Comparison of ENCODE assay signal across 12 mouse cellular contexts in the genomic region with DNA sequence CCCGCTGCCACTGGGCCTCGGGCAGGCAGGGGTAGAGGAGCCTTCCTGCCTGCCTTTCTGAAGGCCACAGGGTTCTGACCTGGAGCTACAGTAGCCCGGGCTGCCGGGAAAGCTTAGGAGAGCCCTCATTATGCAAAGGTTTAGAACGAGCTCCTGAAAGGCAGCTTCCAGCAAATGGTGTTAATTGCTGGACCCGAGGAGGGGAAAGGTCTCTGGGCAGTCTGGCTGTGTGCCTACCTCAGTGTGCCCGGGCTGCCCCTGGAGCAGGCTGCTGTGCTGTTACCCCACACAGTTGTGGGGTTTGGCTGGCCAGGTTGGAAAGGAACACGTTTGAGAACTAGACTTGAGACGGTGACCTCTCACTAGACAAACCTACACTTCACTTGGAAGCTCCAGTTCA. TPM values are rescaled to one million over a fixed set of nuclear protein-coding genes. Genes with fewer than 3 reads are reported as not detected.
DNase-seq lines count a peak whose midpoint lies in the region; ATAC-seq lines count a peak whose summit lies in the region.
"Had no signal": no experiment of that assay in that cellular context is flagged by ENCODE, and none has a peak within 500 bp of the region (broad histone marks: within the 10 kb centered on the region; RNA-seq: fewer than 3 reads in every experiment).

No protein-coding gene starts in this region.

- intact Hi-C loops in heart, postnatal 36 days (cut with DNase I), result no loop called here

- peaks cover 13 to 20% of the 10 kb centered on the region in 2 experiments for H3K4me1 ChIP-seq in heart, embryonic 14.5 days (ENCODE audit: control insufficient read depth in 2 of 2, insufficient read depth in 2 of 2, low read length in 2 of 2)
- H3K4me1 ChIP-seq in midbrain, embryonic 12.5 days, result peaks cover 69% of the 10 kb centered on the region
- H3K4me1 ChIP-seq: liver, embryonic 15.5 days had no signal

- H3K9ac ChIP-seq in heart, embryonic 14.5 days (ENCODE audit: low read length), result no peak overlapping the region
- peak overlapping the region; percentile 97 for H3K9ac ChIP-seq in midbrain, embryonic 12.5 days (replicated peaks)
- H3K9ac ChIP-seq: liver, embryonic 15.5 days had no signal

- no peaks in the 10 kb centered on the region for H3K9me3 ChIP-seq in heart, embryonic 14.5 days (ENCODE audit: control insufficient read depth, low read length)
- no peaks in the 10 kb centered on the region for H3K9me3 ChIP-seq in midbrain, embryonic 12.5 days
- H3K9me3 ChIP-seq: liver, embryonic 15.5 days had no signal

- H3K36me3 ChIP-seq in heart, embryonic 14.5 days (ENCODE audit: control insufficient read depth, insufficient read depth, low read length), result no peaks in the 10 kb centered on the region
- peaks cover 15% of the 10 kb centered on the region for H3K36me3 ChIP-seq in midbrain, embryonic 12.5 days
- H3K36me3 ChIP-seq: liver, embryonic 15.5 days had no signal

- peak overlapping the region; percentile 100 for H3K4me2 ChIP-seq in heart, embryonic 14.5 days (ENCODE audit: low read length)
- peak overlapping the region; percentile 86 for H3K4me2 ChIP-seq in midbrain, embryonic 12.5 days (replicated peaks)
- H3K4me2 ChIP-seq: liver, embryonic 15.5 days had no signal

- no peak for DNase-seq in heart, postnatal 36 days
- DNase-seq in ZHBTc4 (ENCODE audit: low read depth, low spot score), result peak; percentile 23
- peak; percentile 24 for DNase-seq in forelimb bud, embryonic 11.5 days (ENCODE audit: low read depth, low spot score)
- DNase-seq in thymus, postnatal 36 days, result no peak
- no peak for DNase-seq in ovary, adult 18-20 months (ENCODE audit: low spot score)
- DNase-seq in cerebellum, adult 9-11 months, result no peak
- DNase-seq: cerebellum, postnatal 36 days had no signal

- peak overlapping the region in 1 of 2 experiments; percentile 70; a peak in 2 of 4 replicates for H3K4me3 ChIP-seq in heart, embryonic 14.5 days (ENCODE audit: control insufficient read depth in 1 of 2, insufficient read depth in 1 of 2, low read depth in 1 of 2, low read length in 2 of 2)
- peak overlapping the region; percentile 62 for H3K4me3 ChIP-seq in midbrain, embryonic 12.5 days
- H3K4me3 ChIP-seq: liver, embryonic 15.5 days had no signal

- 13% methylated on average over 9 of the region's 9 CpGs for WGBS in heart, embryonic 14.5 days
- 6% methylated on average over 9 of the region's 9 CpGs for WGBS in midbrain, embryonic 12.5 days

- peaks cover 39% of the 10 kb centered on the region for H3K27me3 ChIP-seq in heart, embryonic 14.5 days (ENCODE audit: control insufficient read depth, insufficient read depth, low read length)
- H3K27me3 ChIP-seq in midbrain, embryonic 12.5 days, result no peaks in the 10 kb centered on the region; the same call in 1 of the 2 replicates

- H3K27ac ChIP-seq in heart, embryonic 14.5 days (replicated peaks in 1 of 2; ENCODE audit: control insufficient read depth in 1 of 2, insufficient read depth in 1 of 2, low read depth in 2 of 2, low read length in 2 of 2), result no peak overlapping the region
- H3K27ac ChIP-seq in midbrain, embryonic 12.5 days (replicated peaks), result peak overlapping the region; percentile 87
- H3K27ac ChIP-seq: liver, embryonic 15.5 days had no signal

- ATAC-seq in heart, embryonic 14.5 days (ENCODE audit: insufficient number of reproducible peaks, insufficient read depth, low FRiP score, low read depth), result no peak
- ATAC-seq in midbrain, embryonic 12.5 days (ENCODE audit: low FRiP score, low read depth), result no peak
- ATAC-seq: CD4-positive, CD25-positive, alpha-beta regulatory T cell, adult 4 months had no signal

RNA-seq across cellular contexts. Expression of a gene that starts 14.1 kb away (rescaled TPM):
- 3.1 and 3.2 TPM in 2 replicates for polyA plus RNA-seq in heart, embryonic 14.5 days (2014; fragmentation: Nextera tagmentation; extraction: Ambion mirVana)
- 10 to 100 TPM; 52.1 to 87.0 TPM for total RNA-seq in heart, postnatal 36 days (2021)
- 55.7 and 62.9 TPM in 2 replicates for polyA plus RNA-seq in midbrain, embryonic 12.5 days (2016; fragmentation: Nextera tagmentation; extraction: Ambion mirVana)
- total RNA-seq: hematopoietic stem cell, adult 5-6 weeks had no signal
- polyA plus RNA-seq: CD4-positive, CD25-positive, alpha-beta regulatory T cell, adult 4 months had no signal

Comparison
In these comparisons a context has a peak if more than half of its experiments do, and no peak if none do; other contexts are left out.
1. DNase-seq: peak in ZHBTc4 (single experiment) and forelimb bud, embryonic 11.5 days (single experiment); none in heart, postnatal 36 days (0 of 2), thymus, postnatal 36 days (0 of 2), ovary, adult 18-20 months (single experiment) and cerebellum, adult 9-11 months (single experiment).
2. RNA of a gene that starts 14.1 kb away (polyA plus RNA-seq): 55.7 to 62.9 TPM in midbrain, embryonic 12.5 days; 3.1 to 3.2 TPM in heart, embryonic 14.5 days; every median in the first group is over 10 times any median in the second.